In the genomic region with DNA sequence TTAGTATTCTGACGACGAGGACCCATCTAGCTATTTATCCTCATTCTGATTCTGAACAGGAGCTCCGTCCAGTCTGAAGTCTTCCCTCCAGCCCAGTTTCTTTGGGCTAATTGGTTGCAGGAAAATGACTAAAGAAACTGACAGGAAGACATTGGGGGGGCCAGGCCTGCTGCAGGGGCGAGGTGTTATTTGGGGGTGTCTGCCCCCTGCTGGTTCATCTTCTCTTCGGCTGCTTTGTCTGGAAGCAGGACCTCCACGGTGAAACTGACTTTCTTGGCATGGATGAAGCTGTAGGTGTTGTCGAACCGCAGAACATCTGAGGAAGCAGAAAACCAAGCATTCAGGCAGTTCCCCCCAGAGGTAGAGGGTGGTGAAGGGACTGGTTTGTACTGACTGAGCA, we compare ENCODE assay signal across 17 mouse cellular contexts. TPM values are rescaled to one million over a fixed set of nuclear protein-coding genes. Genes with fewer than 3 reads are reported as not detected.
DNase-seq lines count a peak whose midpoint lies in the region; ATAC-seq and TF ChIP-seq lines count a peak whose summit lies in the region.
"Had no signal": no experiment of that assay in that cellular context is flagged by ENCODE, and none has a peak within 500 bp of the region (broad histone marks: within the 10 kb centered on the region; RNA-seq: fewer than 3 reads in every experiment).

No protein-coding gene starts in this region.

- H3K9me3 ChIP-seq in E14TG2a.4 (ENCODE audit: low read length), result no peaks in the 10 kb centered on the region
- no peaks in the 10 kb centered on the region for H3K9me3 ChIP-seq in heart, embryonic 12.5 days (replicated peaks)
- H3K9me3 ChIP-seq: lung, embryonic 15.5 days had no signal

- intact Hi-C loops in left cerebral cortex, adult 2 months (cut with DNase I), result no loop called here
- intact Hi-C loops in left cerebral cortex, postnatal 25 days (cut with DNase I), result no loop called here

- DNase-seq in cerebellum, adult 9-11 months, result peak; percentile 58
- no peak for DNase-seq in cerebellum, adult 9-10 months
- DNase-seq in left cerebral cortex, adult 2 months (ENCODE audit: extremely low spot score in 1 of 2, low spot score in 2 of 2), result no peak
- no peak for DNase-seq in left cerebral cortex, postnatal 25 days (ENCODE audit: low spot score in 2 of 2)
- peak; percentile 48 for DNase-seq in thymus, adult 2 months
- no peak for DNase-seq in right cerebral cortex, postnatal 4 days
- DNase-seq: adrenal gland, postnatal 10 days; heart, adult 11 months; heart, postnatal 14 days; left cerebral cortex, postnatal 4 days; right cerebral cortex, postnatal 25 days had no signal

- no peak for TF ChIP-seq POLR2A in thymus, adult 2 months (IDR thresholded peaks at IDR 0.05; ENCODE audit: control insufficient read depth, extremely low read depth, insufficient read depth, low read length, poor library complexity)

- H3K4me2 ChIP-seq in heart, embryonic 12.5 days, result no peak overlapping the region

- no peaks in the 10 kb centered on the region for H3K27me3 ChIP-seq in E14TG2a.4 (ENCODE audit: insufficient read depth, low read length)
- H3K27me3 ChIP-seq in thymus, adult 2 months (ENCODE audit: control insufficient read depth, insufficient read depth, low read length), result no peaks in the 10 kb centered on the region
- no peaks in the 10 kb centered on the region for H3K27me3 ChIP-seq in heart, embryonic 12.5 days (replicated peaks)
- H3K27me3 ChIP-seq: lung, embryonic 15.5 days had no signal

- ATAC-seq in heart, embryonic 12.5 days (ENCODE audit: insufficient number of reproducible peaks, low FRiP score), result no peak
- ATAC-seq: intestine, embryonic 16.5 days had no signal

- TF ChIP-seq CTCF in left cerebral cortex, adult 2 months (IDR thresholded peaks at IDR 0.05), result peak; percentile 25; the same call in 1 of the 2 replicates
- TF ChIP-seq CTCF in E14TG2a.4 (conservative IDR thresholded peaks at IDR 0.05; ENCODE audit: low read length), result peak; percentile 10; the same call in 1 of the 2 replicates
- peak; percentile 39; the same call in 1 of the 2 replicates for TF ChIP-seq CTCF in thymus, adult 2 months (IDR thresholded peaks at IDR 0.05; ENCODE audit: borderline replicate concordance, control insufficient read depth, extremely low read depth, insufficient read depth, low read length, poor library complexity)

- H3K27ac ChIP-seq in left cerebral cortex, adult 2 months, result no peak overlapping the region; the same call in 1 of the 2 replicates
- H3K27ac ChIP-seq in thymus, adult 2 months (ENCODE audit: control insufficient read depth, insufficient read depth, low read length), result no peak overlapping the region
- no peak overlapping the region for H3K27ac ChIP-seq in heart, embryonic 12.5 days (ENCODE audit: poor library complexity, severe bottlenecking)
- H3K27ac ChIP-seq: lung, embryonic 15.5 days had no signal

- peaks cover 39% of the 10 kb centered on the region for H3K36me3 ChIP-seq in E14TG2a.4 (ENCODE audit: insufficient read depth, low read length)
- H3K36me3 ChIP-seq in thymus, adult 2 months (ENCODE audit: control insufficient read depth, insufficient read depth, low read length), result no peaks in the 10 kb centered on the region
- H3K36me3 ChIP-seq in heart, embryonic 12.5 days, result peaks cover under 1% of the 10 kb centered on the region; the same call in 1 of the 2 replicates
- H3K36me3 ChIP-seq: lung, embryonic 15.5 days had no signal

- no peak overlapping the region for H3K4me3 ChIP-seq in left cerebral cortex, adult 2 months
- 0 out of 2 replicates have a peak overlapping the region, but pooled peaks have one; percentile 13 for H3K4me3 ChIP-seq in E14TG2a.4 (replicated peaks; ENCODE audit: low read length)
- H3K4me3 ChIP-seq in thymus, adult 2 months (ENCODE audit: control insufficient read depth, insufficient read depth, low read length), result no peak overlapping the region
- H3K4me3 ChIP-seq in heart, embryonic 12.5 days, result no peak overlapping the region
- H3K4me3 ChIP-seq: lung, embryonic 15.5 days had no signal

- no peak overlapping the region for H3K9ac ChIP-seq in heart, embryonic 12.5 days

- WGBS in thymus, adult 2 months, result 54% methylated on average over 8 of the region's 8 CpGs
- WGBS in heart, embryonic 12.5 days, result 63% methylated on average over 8 of the region's 8 CpGs

- H3K4me1 ChIP-seq in E14TG2a.4 (replicated peaks; ENCODE audit: low read depth, low read length), result peaks cover 55% of the 10 kb centered on the region
- peaks cover 20% of the 10 kb centered on the region for H3K4me1 ChIP-seq in thymus, adult 2 months (replicated peaks; ENCODE audit: control insufficient read depth, insufficient read depth, low read length)
- peaks cover 30% of the 10 kb centered on the region for H3K4me1 ChIP-seq in heart, embryonic 12.5 days (replicated peaks)

RNA-seq across cellular contexts. Expression of gene Mtfp1, which starts 2.9 kb away (rescaled TPM):
- 100 to 1,000 TPM in 1 of 2 experiments, 10 to 100 TPM in 1; 91.0 to 101 TPM for total RNA-seq in left cerebral cortex, adult 2 months (2021)
- total RNA-seq in left cerebral cortex, postnatal 25 days (2021), result 100 to 1,000 TPM in 1 of 2 experiments, 10 to 100 TPM in 1; 92.3 to 104 TPM
- 7.0 and 11.6 TPM in 2 replicates for polyA plus RNA-seq in thymus, adult 2 months (2012; rRNA removed)
- 18.6 and 21.2 TPM in 2 replicates for polyA plus RNA-seq in heart, embryonic 12.5 days (2016; fragmentation: Nextera tagmentation; extraction: Ambion mirVana)

RNA-seq across cellular contexts. Expression of gene Sec14l2, which starts 25.1 kb away (rescaled TPM):
- 10 to 100 TPM; 37.7 to 45.2 TPM for total RNA-seq in left cerebral cortex, adult 2 months (2021)
- total RNA-seq in left cerebral cortex, postnatal 25 days (2021), result 10 to 100 TPM; 35.6 to 35.8 TPM
- polyA plus RNA-seq in thymus, adult 2 months (2012; rRNA removed), result 0.42 and 1.1 TPM in 2 replicates
- 0.86 and 1.1 TPM in 2 replicates for polyA plus RNA-seq in heart, embryonic 12.5 days (2016; fragmentation: Nextera tagmentation; extraction: Ambion mirVana)

RNA-seq across cellular contexts. Expression of gene Sec14l3, which starts 33.5 kb away (rescaled TPM):
- total RNA-seq in left cerebral cortex, adult 2 months (2021), result 1 to 10 TPM; 1.3 to 1.4 TPM
- total RNA-seq in left cerebral cortex, postnatal 25 days (2021), result 1 to 10 TPM in 1 of 2 experiments, under 1 TPM in 1; 0.60 to 1.3 TPM
- 0.49 and 0.52 TPM in 2 replicates for polyA plus RNA-seq in thymus, adult 2 months (2012; rRNA removed)
- not detected in 2 replicates for polyA plus RNA-seq in heart, embryonic 12.5 days (2016; fragmentation: Nextera tagmentation; extraction: Ambion mirVana)
- polyA plus RNA-seq: C2C12; intestine, embryonic 16.5 days; myocyte had no signal

RNA-seq across cellular contexts. Expression of gene Rnf215, which starts 36.9 kb away (rescaled TPM):
- total RNA-seq in left cerebral cortex, adult 2 months (2021), result 10 to 100 TPM; 32.1 to 32.6 TPM
- total RNA-seq in left cerebral cortex, postnatal 25 days (2021), result 10 to 100 TPM; 28.2 to 31.4 TPM
- 27.0 and 29.4 TPM in 2 replicates for polyA plus RNA-seq in thymus, adult 2 months (2012; rRNA removed)
- polyA plus RNA-seq in heart, embryonic 12.5 days (2016; fragmentation: Nextera tagmentation; extraction: Ambion mirVana), result 21.4 and 22.0 TPM in 2 replicates

Comparison
In these comparisons a context has a peak if more than half of its experiments do, and no peak if none do; other contexts are left out.
1. DNase-seq: peak in cerebellum, adult 9-11 months (single experiment) and thymus, adult 2 months (single experiment); none in cerebellum, adult 9-10 months (single experiment), left cerebral cortex, adult 2 months (0 of 2), left cerebral cortex, postnatal 25 days (0 of 2) and right cerebral cortex, postnatal 4 days (single experiment).
2. Peak in every context shown above with its lines, with median percentiles within 50 percentile points of each other: CTCF ChIP-seq.